Mouse (Mus musculus): Measurements from ENCODE around the gene Mbl2. TPM values are rescaled to one million over a fixed set of nuclear protein-coding genes. Genes with fewer than 3 reads are reported as not detected.

The Mbl2 gene
- polyA plus RNA-seq, 1 experiment from 2014 or later: not detected

- no peak overlapping the region for H3K27ac ChIP-seq (ENCODE audit: low read length)
- no peak for ATAC-seq (ENCODE audit: low read depth)
- no peak overlapping the region for H3K4me3 ChIP-seq (ENCODE audit: low read length)
- no peaks in the 10 kb centered on the region for H3K36me3 ChIP-seq (ENCODE audit: control insufficient read depth, insufficient read depth, low read length)
- H3K4me2 ChIP-seq (ENCODE audit: low read depth, low read length): no peak overlapping the region
- WGBS: 22% methylated on average over 5 of the region's 5 CpGs
- H3K9me3 ChIP-seq (ENCODE audit: control insufficient read depth, low read length): no peaks in the 10 kb centered on the region
- H3K27me3 ChIP-seq (ENCODE audit: control insufficient read depth, insufficient read depth, low read depth, low read length): no peaks in the 10 kb centered on the region
- H3K9ac ChIP-seq (ENCODE audit: low read length): no peak overlapping the region
- H3K4me1 ChIP-seq (replicated peaks; ENCODE audit: control insufficient read depth, insufficient read depth, low read length): no peaks in the 10 kb centered on the region
These were observed 48.4 kb downstream of the Mbl2 start for GRCm38 (mm10) chr19:30281125-30281524.

DNA sequence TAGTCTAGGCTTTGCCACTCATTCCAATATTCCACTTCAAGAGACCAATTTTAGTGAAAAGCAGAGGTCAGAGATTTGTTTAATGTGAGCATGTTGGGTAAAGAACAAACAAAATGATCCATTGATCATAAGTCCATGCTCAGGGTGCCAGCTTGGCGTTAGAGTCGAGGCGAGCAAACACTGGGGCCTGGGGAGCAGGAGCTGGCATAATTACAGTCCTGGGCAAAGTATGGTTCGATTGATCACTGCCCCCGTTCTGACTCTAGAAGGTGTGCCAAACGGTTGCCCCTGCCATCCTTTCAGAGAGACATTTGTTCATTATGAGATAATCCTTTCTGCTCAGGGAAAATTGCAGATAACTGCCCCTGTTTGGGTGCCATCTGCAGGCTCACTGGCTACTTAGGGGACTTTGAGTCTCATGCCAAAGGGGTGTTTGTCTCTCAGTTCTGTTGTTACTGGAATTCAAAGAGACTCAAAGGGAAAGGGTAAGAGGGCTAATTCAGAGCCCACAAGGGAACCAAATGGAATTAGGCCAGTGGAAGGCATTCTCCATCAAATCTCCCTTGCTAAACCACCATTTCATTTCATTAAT lies 55.3 kb downstream of the Mbl2 start:
- Histone ChIP-seq H3K4me1 (replicated peaks; ENCODE audit: control insufficient read depth, insufficient read depth, low read length) (no peaks in the 10 kb centered on the region), H3K36me3 (ENCODE audit: control insufficient read depth, insufficient read depth, low read length) (no peaks in the 10 kb centered on the region), H3K27ac (ENCODE audit: low read length) (no peak overlapping the region), H3K9me3 (ENCODE audit: control insufficient read depth, low read length) (no peaks in the 10 kb centered on the region), H3K9ac (ENCODE audit: low read length) (no peak overlapping the region), H3K4me2 (ENCODE audit: low read depth, low read length) (no peak overlapping the region), H3K4me3 (ENCODE audit: low read length) (no peak overlapping the region), H3K27me3 (ENCODE audit: control insufficient read depth, insufficient read depth, low read depth, low read length) (no peaks in the 10 kb centered on the region)
- no peak for ATAC-seq (ENCODE audit: low read depth)
- WGBS: 73% methylated on average over 6 of the region's 6 CpGs

Small RNAs within 50 kb of the gene (microRNA-seq; reads per million reads assigned to microRNA genes)
- gene Gm24108: not detected

Other genes starting within 250 kb of the Mbl2 start
- gene Trpd52l3, start 229.2 kb upstream of the Mbl2 start, polyA plus RNA-seq (2015; fragmentation: Nextera tagmentation; extraction: Ambion mirVana): not detected in 2 replicates
- gene Uhrf2, start 202.4 kb upstream of the Mbl2 start, polyA plus RNA-seq (2015; fragmentation: Nextera tagmentation; extraction: Ambion mirVana): 60.2 and 64.8 TPM in 2 replicates
- gene Gldc, start 57.5 kb upstream of the Mbl2 start, polyA plus RNA-seq (2015; fragmentation: Nextera tagmentation; extraction: Ambion mirVana): 0.60 and 0.73 TPM in 2 replicates